Mouse (Mus musculus): ENCODE measurements around the gene Man1c1. TPM values are rescaled to one million over a fixed set of nuclear protein-coding genes. Genes with fewer than 3 reads are reported as not detected.
A peak's percentile ranks its signal among the peaks of the same experiment; 100 is the strongest.

Gene Man1c1
- polyA plus RNA-seq, 1 experiment from 2014 or later: 4.7 TPM

DNA sequence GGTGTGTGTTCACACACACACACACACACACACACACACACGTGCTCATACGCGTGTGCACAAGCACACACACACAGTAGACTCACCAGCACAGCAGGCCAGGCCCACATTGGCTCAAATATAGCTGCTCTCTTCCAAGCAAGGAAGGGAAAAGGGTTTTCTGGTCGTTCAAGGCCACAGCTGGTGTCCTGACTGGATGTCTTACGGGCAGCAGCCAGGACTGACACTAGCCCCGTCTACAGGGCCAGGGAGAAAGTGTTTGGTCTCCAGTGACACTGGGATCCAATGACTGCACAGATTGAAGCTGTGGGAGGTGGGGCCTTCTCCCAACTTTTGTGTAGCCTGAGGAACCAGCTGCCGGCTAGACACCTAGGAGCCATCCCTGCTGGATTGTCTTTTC lies 52.7 kb downstream of the Man1c1 start:
- H3K9me3 ChIP-seq (replicated peaks): no peaks in the 10 kb centered on the region
- H3K36me3 ChIP-seq: no peaks in the 10 kb centered on the region
- no peak overlapping the region for H3K4me3 ChIP-seq (replicated peaks)
- peaks cover 31% of the 10 kb centered on the region for H3K4me1 ChIP-seq
- no peak overlapping the region for H3K9ac ChIP-seq (replicated peaks)
- WGBS: 63% methylated on average over 7 of the region's 7 CpGs
- no peak for ATAC-seq (ENCODE audit: low FRiP score)
- no peak overlapping the region for H3K27ac ChIP-seq (replicated peaks)
- no peak overlapping the region for H3K4me2 ChIP-seq
- H3K27me3 ChIP-seq (replicated peaks): no peaks in the 10 kb centered on the region

DNA sequence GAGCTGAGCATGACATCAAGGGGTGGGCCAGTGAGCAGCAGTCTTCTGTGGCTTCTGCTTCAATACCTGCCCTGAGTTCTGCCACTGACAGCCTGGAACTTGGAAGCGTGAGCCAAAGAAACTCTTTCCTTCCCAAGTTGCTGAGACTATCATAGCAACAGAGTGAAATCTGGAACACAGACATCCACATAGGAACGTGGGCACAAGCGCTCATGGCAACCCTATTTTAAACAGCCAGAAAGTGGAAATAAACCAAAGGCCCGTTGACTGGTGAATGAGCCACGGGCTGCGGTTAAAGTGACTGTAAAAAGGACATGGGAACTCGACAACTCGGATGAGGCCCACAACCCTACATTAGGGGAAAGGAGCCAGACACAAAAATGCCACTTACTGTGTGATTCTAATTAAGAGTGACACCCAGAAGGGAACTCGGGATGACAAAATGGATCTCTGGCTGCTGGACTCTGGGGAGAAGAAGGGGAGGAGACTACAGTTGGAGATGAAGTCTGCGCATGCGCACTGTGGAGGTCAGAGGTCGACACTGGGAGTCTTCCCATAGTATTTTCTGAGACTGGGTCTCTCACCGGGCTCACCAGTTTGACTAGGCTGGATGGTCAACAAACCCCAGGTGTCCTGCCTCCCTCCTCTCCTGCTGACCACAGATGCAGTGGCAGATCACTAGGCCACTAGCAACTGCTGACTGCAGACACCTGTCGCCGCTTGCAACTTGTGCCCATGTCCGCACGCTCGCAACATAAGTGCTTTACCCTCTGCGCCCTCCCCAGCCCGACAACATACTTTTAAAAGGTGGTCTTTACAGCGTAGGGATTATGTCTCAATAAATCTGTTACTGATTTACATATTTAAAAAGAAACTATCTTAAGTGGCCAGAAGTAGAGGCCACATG lies 58.8 kb downstream of the Man1c1 start:
- Histone ChIP-seq H3K4me3 (replicated peaks) (no peak overlapping the region), H3K27me3 (replicated peaks) (no peaks in the 10 kb centered on the region), H3K4me1 (peaks cover 19% of the 10 kb centered on the region), H3K36me3 (no peaks in the 10 kb centered on the region), H3K27ac (replicated peaks) (no peak overlapping the region), H3K4me2 (no peak overlapping the region), H3K9ac (replicated peaks) (no peak overlapping the region), H3K9me3 (replicated peaks) (no peaks in the 10 kb centered on the region)
- 88% methylated on average over 21 of the region's 21 CpGs for WGBS
- ATAC-seq (ENCODE audit: low FRiP score): no peak

DNA sequence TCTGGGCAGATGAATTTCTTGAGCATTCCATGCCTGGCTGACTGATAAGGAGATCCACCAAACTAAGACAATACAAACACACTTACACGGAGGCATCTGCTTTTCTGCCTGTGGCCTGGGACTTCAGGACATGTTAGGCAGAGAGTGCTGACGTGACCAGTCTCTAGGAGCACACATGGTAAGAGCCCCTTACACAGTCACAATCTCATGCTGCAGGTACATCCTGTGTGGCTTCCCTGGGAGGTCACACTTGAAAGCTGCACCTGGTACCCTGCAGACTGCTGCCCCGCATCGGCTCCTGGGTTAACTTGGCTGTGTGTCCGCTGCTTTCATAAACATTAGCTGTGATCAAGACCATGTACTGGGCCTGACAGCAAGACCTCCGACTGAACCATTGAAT lies 59.7 kb downstream of the Man1c1 start:
- 91% methylated on average over 6 of the region's 6 CpGs for WGBS
- H3K9ac ChIP-seq (replicated peaks): no peak overlapping the region
- no peaks in the 10 kb centered on the region for H3K27me3 ChIP-seq (replicated peaks)
- H3K9me3 ChIP-seq (replicated peaks): no peaks in the 10 kb centered on the region
- no peak overlapping the region for H3K27ac ChIP-seq (replicated peaks)
- no peaks in the 10 kb centered on the region for H3K36me3 ChIP-seq
- peaks cover 19% of the 10 kb centered on the region for H3K4me1 ChIP-seq
- H3K4me3 ChIP-seq (replicated peaks): no peak overlapping the region
- no peak overlapping the region for H3K4me2 ChIP-seq
- no peak for ATAC-seq (ENCODE audit: low FRiP score)

DNA sequence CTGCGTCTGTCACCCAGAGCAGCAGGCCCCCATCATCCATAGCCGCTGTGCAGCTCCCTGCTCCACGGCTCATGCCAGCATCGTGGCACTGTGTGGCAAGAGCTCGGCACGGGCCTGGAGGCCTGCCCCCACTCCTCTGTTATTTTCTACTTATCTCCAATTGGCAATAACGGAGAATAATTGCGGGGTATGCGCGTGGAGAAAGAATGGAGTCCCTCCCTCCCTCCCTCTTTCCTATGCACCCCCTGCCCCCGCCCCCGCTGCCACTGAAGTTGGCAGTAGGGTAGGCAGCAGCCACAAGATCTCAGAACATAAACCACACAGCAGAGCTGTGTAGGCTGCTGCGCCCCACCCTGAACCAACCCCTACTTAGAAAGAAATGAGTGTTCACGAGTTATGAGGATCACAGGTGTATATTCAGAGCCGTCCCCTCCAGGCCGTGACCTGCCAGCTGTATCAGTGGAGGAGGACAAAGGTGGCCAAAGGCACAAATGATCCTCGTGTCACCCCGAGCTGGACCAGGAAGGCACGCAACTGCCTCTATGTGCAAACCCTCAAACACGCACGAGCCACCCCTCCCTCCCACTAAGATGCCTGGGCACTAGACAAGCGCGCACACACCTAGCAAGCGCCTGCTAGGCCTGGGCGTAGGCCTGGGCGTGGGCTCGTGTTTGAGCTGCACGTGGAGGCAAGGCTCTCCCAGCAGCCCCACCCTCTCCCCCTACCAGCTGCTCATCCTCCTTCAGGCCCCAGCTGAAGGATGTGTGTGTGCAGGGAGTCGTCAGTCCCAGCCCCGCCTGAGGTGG lies 62.2 kb downstream of the Man1c1 start:
- no peaks in the 10 kb centered on the region for H3K36me3 ChIP-seq
- H3K4me2 ChIP-seq: no peak overlapping the region
- no peaks in the 10 kb centered on the region for H3K27me3 ChIP-seq (replicated peaks)
- H3K4me3 ChIP-seq (replicated peaks): no peak overlapping the region
- ATAC-seq (ENCODE audit: low FRiP score): 0 out of 2 replicates have a peak, but pooled peaks have one; percentile 30
- WGBS: 78% methylated on average over 30 of the region's 30 CpGs
- H3K4me1 ChIP-seq: peaks cover 16% of the 10 kb centered on the region
- no peak overlapping the region for H3K27ac ChIP-seq (replicated peaks)
- no peaks in the 10 kb centered on the region for H3K9me3 ChIP-seq (replicated peaks)
- H3K9ac ChIP-seq (replicated peaks): no peak overlapping the region

DNA sequence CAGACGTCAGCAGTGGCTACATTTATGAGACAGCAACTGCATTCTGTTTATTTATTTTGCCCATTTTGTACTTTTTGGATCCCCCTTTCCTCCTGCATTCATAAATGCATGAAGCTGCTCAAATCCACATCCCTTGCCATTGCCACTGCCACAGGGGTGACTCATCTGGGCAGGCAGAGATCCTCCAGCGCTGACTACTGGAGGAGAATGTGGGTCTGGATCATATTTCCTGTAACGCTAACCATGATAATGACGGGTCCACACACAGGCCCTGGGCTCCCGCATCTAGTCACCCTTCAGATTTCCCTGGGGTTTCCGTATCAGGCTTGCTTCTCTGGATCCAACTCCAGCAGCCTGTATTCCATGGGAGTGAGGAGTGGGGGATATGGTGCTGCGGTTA lies 64.8 kb downstream of the Man1c1 start:
- H3K27me3 ChIP-seq (replicated peaks): no peaks in the 10 kb centered on the region
- no peak for ATAC-seq (ENCODE audit: low FRiP score)
- no peaks in the 10 kb centered on the region for H3K36me3 ChIP-seq
- no peak overlapping the region for H3K4me3 ChIP-seq (replicated peaks)
- 87% methylated on average over 7 of the region's 7 CpGs for WGBS
- no peaks in the 10 kb centered on the region for H3K9me3 ChIP-seq (replicated peaks)
- H3K4me2 ChIP-seq: no peak overlapping the region
- H3K4me1 ChIP-seq: peaks cover 20% of the 10 kb centered on the region
- H3K9ac ChIP-seq (replicated peaks): no peak overlapping the region
- H3K27ac ChIP-seq (replicated peaks): no peak overlapping the region

DNA sequence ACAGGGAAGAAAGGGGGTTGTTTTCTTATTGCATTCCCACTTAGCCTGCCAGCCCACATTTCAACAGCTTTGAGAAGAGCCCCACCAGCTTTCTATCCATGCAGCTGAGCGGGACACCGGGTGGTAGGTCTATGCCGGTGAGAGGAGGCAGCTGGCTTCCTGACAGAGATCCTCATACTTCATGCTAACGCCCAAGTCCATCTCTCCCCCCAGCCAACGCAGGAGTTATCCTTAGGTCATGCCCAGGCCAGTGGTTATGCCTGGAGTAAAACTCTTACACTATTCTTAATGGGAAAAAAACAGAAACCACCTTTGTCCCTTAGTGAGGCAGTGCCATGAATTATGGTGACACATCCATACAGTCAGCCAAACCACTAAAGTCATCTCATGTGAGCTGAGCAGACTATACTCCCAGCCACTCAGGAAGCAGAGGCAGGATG lies 66.0 kb downstream of the Man1c1 start:
- 35% methylated on average over 5 of the region's 5 CpGs for WGBS

DNA sequence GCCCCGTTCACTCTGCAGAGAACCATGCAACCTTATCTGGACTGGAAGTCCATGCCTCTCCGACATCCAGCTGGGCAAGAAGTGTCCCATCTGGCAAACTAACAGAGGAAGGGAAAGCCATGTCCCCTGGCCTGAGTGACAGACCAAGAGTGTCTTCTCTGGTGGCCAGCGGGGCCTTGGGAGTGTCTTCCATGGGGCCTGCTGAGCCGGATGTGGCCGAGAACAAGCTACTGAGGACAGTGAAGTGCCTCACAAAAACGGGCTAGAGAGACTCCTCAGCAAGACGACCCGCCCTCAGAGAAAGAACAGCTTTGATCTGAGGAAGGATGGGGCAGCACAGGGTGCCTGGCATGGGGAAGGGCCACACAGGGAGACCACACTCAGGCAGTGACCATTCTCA lies 67.7 kb downstream of the Man1c1 start:
- Histone ChIP-seq H3K4me3 (replicated peaks) (no peak overlapping the region), H3K9ac (replicated peaks) (no peak overlapping the region; the same call in 1 of the 2 replicates), H3K27ac (replicated peaks) (no peak overlapping the region; the same call in 1 of the 2 replicates), H3K27me3 (replicated peaks) (no peaks in the 10 kb centered on the region), H3K4me1 (peaks cover 39% of the 10 kb centered on the region), H3K4me2 (no peak overlapping the region), H3K9me3 (replicated peaks) (no peaks in the 10 kb centered on the region), H3K36me3 (no peaks in the 10 kb centered on the region)
- 52% methylated on average over 8 of the region's 8 CpGs for WGBS
- no peak for ATAC-seq (ENCODE audit: low FRiP score)

More for the DNA sequence above, 66.0 kb downstream of the Man1c1 start:
- H3K27ac ChIP-seq (replicated peaks): no peak overlapping the region
- H3K4me3 ChIP-seq (replicated peaks): no peak overlapping the region
- no peak overlapping the region for H3K4me2 ChIP-seq
- no peak overlapping the region for H3K9ac ChIP-seq (replicated peaks)
- no peaks in the 10 kb centered on the region for H3K9me3 ChIP-seq (replicated peaks)
- H3K36me3 ChIP-seq: no peaks in the 10 kb centered on the region
- no peaks in the 10 kb centered on the region for H3K27me3 ChIP-seq (replicated peaks)
- H3K4me1 ChIP-seq: peaks cover 32% of the 10 kb centered on the region
- ATAC-seq (ENCODE audit: low FRiP score): no peak

DNA sequence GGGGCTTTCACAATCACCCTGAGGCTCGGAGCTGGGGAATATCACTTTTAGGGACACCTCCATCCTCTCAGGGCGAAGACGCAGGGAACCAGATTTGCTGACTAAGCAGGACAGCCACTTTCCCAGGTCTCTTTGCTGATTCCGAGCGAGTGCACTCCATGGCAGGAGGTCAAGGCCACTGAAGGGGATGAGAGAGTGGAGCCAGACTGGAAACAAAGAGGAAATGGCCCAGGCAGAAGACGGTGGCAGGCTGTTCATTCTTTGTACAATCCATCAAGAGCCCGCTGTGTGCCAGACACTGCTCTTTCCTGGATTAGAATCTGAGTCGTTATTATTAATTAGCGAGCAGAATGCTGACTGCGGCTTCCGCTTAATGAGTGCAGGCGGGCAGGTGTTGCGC lies 70.1 kb downstream of the Man1c1 start:
- 24% methylated on average over 13 of the region's 13 CpGs for WGBS
- peaks cover 38% of the 10 kb centered on the region for H3K4me1 ChIP-seq
- no peaks in the 10 kb centered on the region for H3K36me3 ChIP-seq
- H3K4me2 ChIP-seq: peak overlapping the region; percentile 9; the same call in 1 of the 2 replicates
- ATAC-seq (ENCODE audit: low FRiP score): no peak
- no peaks in the 10 kb centered on the region for H3K9me3 ChIP-seq (replicated peaks)
- H3K9ac ChIP-seq (replicated peaks): no peak overlapping the region
- peak overlapping the region; percentile 73 for H3K27ac ChIP-seq (replicated peaks)
- no peaks in the 10 kb centered on the region for H3K27me3 ChIP-seq (replicated peaks)
- no peak overlapping the region for H3K4me3 ChIP-seq (replicated peaks)

DNA sequence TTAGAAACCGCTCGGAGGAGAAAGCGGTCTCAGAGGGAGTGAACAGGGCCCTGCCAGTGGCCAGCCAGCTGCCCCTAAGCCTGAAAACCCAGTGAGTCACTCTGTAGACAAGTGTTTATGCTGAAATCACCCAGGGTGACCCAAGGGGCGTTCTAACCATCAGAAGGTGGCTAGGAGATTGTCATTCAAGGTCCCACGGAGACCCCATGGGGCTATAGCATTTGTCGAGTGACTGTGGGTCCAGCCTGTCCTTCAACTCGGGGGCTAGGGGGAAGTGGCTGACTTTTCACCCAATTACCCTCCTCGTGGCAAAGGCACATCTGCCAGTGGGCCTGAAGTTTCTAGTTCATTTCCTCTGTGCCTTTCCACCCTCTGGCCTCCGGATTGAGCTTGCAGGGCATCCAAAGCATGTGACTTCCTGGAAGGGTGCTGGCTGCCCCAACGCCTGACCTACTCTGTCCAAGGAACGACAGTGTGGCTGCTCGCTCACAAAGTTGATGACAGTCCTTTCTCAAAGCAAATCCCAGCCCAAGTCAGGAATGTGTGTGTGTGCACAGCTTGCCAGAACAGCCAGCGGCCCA lies 71.9 kb downstream of the Man1c1 start:
- ATAC-seq (ENCODE audit: low FRiP score): peak; percentile 18; the same call in 1 of the 2 replicates
- H3K9ac ChIP-seq (replicated peaks): no peak overlapping the region
- peaks cover 52% of the 10 kb centered on the region for H3K4me1 ChIP-seq
- no peaks in the 10 kb centered on the region for H3K36me3 ChIP-seq
- no peak overlapping the region for H3K4me2 ChIP-seq
- H3K4me3 ChIP-seq (replicated peaks): no peak overlapping the region
- peak overlapping the region; percentile 73 for H3K27ac ChIP-seq (replicated peaks)
- no peaks in the 10 kb centered on the region for H3K27me3 ChIP-seq (replicated peaks)
- WGBS: 24% methylated on average over 13 of the region's 13 CpGs
- no peaks in the 10 kb centered on the region for H3K9me3 ChIP-seq (replicated peaks)

DNA sequence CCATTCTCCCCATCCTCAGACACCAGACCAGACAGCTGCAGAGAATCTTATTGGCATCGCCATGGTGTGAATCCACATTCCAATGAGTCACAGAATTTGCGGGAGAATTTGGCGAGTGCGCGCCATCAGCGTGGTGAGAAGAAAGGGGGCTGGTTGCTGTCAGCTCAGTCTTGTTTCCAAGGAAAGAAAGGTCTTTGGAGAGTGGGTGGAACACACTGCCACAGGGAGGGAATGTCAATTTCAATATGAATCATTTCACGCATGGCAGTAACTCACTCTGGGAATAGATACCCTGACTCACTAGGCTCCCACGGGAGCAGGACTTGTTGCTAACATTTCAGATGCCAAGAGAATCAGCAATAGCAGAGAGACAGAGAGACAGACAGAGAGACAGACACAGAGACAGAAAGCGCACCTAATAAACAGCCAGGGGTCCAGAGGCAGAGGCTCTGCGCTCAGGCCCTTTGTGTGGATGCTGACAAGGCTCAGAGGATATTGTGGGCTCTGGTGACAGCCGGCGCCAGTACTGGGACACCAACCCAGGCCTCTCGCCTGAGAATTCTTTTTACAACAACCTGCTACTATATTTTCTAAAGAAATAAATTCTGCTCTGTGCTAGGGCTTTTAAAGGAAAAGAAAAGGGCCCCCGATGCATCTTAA lies 72.5 kb downstream of the Man1c1 start:
- Histone ChIP-seq H3K9me3 (replicated peaks) (no peaks in the 10 kb centered on the region), H3K27ac (replicated peaks) (peak overlapping the region; percentile 73), H3K36me3 (no peaks in the 10 kb centered on the region), H3K27me3 (replicated peaks) (no peaks in the 10 kb centered on the region), H3K4me2 (no peak overlapping the region), H3K4me1 (peaks cover 58% of the 10 kb centered on the region), H3K4me3 (replicated peaks) (no peak overlapping the region), H3K9ac (replicated peaks) (no peak overlapping the region)
- 28% methylated on average over 14 of the region's 14 CpGs for WGBS
- ATAC-seq (ENCODE audit: low FRiP score): peak; percentile 49; the same call in 1 of the 2 replicates

Data from neural tube, embryonic 15.5 days (tissue).